Mouse (Mus musculus) heart, adult 2 months (tissue): ENCODE data around the gene Nr6a1. TPM values are rescaled to one million over a fixed set of nuclear protein-coding genes. Genes with fewer than 3 reads are reported as not detected.

Experiments
- DNase-seq, 2 experiments: peaks; one replicate each; pipeline ENCODE4 v3.0.0; 2021
- H3K27ac ChIP-seq: fragments of 200-600 bp; 2 replicates; pipeline ENCODE4 v1.8.1; 2022
- H3K27me3 ChIP-seq: fragments of 200-500 bp; 2 replicates; pipeline ENCODE4 v1.6.1; 2012; ENCODE audit warnings: mild to moderate bottlenecking, low read length, inconsistent platforms, mixed read lengths; ENCODE audit not compliant: control insufficient read depth, insufficient read depth
- H3K36me3 ChIP-seq: fragments of 200-500 bp; 2 replicates; pipeline ENCODE4 v1.6.1; 2012; ENCODE audit warnings: low read length, inconsistent platforms; ENCODE audit not compliant: control insufficient read depth, insufficient read depth
- H3K4me1 ChIP-seq: fragments of 200-500 bp; 2 replicates; pipeline ENCODE4 v1.6.1; 2011; ENCODE audit warnings: low read length; ENCODE audit not compliant: control insufficient read depth, insufficient read depth
- H3K4me3 ChIP-seq: fragments of 200-600 bp; 2 replicates; pipeline ENCODE4 v1.8.1; 2022
- H3K79me2 ChIP-seq: fragments of 200-500 bp; replicated peaks from 2 replicates; pipeline ENCODE4 v1.6.1; 2012; ENCODE audit warnings: mild to moderate bottlenecking, inconsistent platforms, low read length, moderate library complexity, mixed read lengths; ENCODE audit not compliant: control insufficient read depth, insufficient read depth
- H3K9ac ChIP-seq: fragments of 200-500 bp; 2 replicates; pipeline ENCODE4 v1.6.1; 2012; ENCODE audit warnings: low read depth, mild to moderate bottlenecking, control low read depth, inconsistent platforms, low read length, mixed read lengths
- CTCF ChIP-seq: fragments of 200-600 bp; IDR thresholded peaks from 2 replicates; pipeline ENCODE4 v1.8.1; 2022; ENCODE audit warnings: antibody characterized with exemption, mild to moderate bottlenecking, moderate library complexity
- EP300 ChIP-seq: fragments of 200-500 bp; IDR thresholded peaks from 2 replicates; pipeline ENCODE4 v1.6.1; 2011; ENCODE audit warnings: low read depth, low read length, control low read depth; ENCODE audit not compliant: insufficient read depth
- POLR2A ChIP-seq: fragments of 200-500 bp; IDR thresholded peaks from 2 replicates; pipeline ENCODE4 v1.6.1; 2011; ENCODE audit warnings: mild to moderate bottlenecking, low read depth, low read length, control low read depth; ENCODE audit not compliant: insufficient read depth
- WGBS: fragments of 180-500 bp; shearing (Covaris S2); methylation state at CpG from one replicate; pipeline ENCODE4 v1.1.7; 2018; 5-methylcytosine and 5-hydroxymethylcytosine counted together
- intact Hi-C: fragments of 180-260 bp; cut with DNase I; formaldehyde crosslinking; loops from one replicate; pipeline ENCODE4 v1.15.1; 2025
- long read RNA-seq: library from polyadenylated mRNA; stranded (forward); transcript quantifications from one replicate; pipeline ENCODE4 v2.0.0, GENCODE M21; 2021
- polyA plus RNA-seq: library from polyadenylated mRNA; depleted of rRNA; stranded (reverse); fragments of >200 nt; gene quantifications from 2 replicates; pipeline ENCODE4 v1.2.3, GENCODE M21; 2012; rRNA removed
- total RNA-seq, 2 experiments: library from RNA; stranded (reverse); gene quantifications; 2 replicates each; pipeline ENCODE4 v1.2.3; 2021

The Nr6a1 gene
- total RNA-seq (1 to 10 TPM; 1.2 to 1.4 TPM), polyA plus RNA-seq (1.3 and 2.0 TPM in 2 replicates)
- long read RNA-seq, partial matches to known transcripts: 0 of 2 reads
- long read RNA-seq, other reads (novel, unspliced or antisense): 2 of 2 reads

DNA sequence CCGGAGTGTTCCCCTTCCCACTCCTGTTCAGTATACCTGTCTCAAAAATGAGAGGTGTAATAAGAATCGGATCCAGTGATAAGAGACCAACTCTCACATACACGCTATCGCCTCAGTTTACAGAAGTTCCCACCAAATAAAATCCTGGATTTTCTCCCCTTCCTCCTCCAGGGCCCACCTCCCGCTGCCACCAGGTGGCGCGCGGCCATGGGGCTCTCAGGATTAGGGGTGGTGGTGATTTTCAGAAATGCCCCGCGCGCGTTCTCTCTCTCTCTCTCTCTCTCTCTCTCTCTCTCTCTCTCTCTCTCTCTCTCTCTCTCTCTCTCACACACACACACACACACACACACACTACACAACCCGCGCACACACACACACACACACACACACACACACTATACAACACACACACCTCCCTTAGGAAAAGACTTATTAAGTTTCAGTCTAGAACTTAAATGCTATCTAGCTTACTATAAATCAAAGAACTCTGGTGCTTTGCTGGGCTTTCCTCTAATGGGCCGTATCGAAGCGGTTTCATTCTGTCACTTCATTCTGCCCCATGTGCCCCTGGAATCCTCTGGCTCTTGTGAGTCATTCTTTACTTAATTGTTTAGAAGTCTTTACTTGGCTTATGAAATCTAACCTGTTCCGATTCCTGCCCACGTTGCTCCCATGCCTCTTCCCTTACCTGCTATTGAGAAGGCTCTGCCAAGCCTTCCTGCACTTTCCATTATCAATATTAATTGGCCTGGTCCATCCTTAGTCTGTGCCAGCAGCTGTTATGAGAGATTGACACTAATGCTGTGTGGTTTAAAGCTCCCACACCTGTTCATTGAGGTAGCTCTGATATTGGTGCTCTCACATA, at the start of gene Nr6a1:
TSS of gene Nr6a1 (minus strand) at position 574 of the 865 bp plus-strand sequence.
- WGBS: 9% methylated on average over 19 of the region's 19 CpGs
- Histone ChIP-seq H3K4me3 (peak within 1 kb of the TSS; percentile 80), H3K36me3 (no peaks in the 10 kb centered on the region), H3K27me3 (no peaks in the 10 kb centered on the region), H3K79me2 (no peaks in the 10 kb centered on the region), H3K4me1 (no peaks in the 10 kb centered on the region), H3K9ac (peak within 1 kb of the TSS; percentile 11; the same call in 1 of the 2 replicates), H3K27ac (peak within 1 kb of the TSS; percentile 82)
- DNase-seq: peak; percentile 72 to 80
- intact Hi-C loops: loop anchor here (1.0 to 2.0 kb wide), 2 partner anchors 71 to 139 kb away; no protein-coding TSS in a partner anchor
- peak; percentile 78 for TF ChIP-seq CTCF
- no peak for TF ChIP-seq EP300

DNA sequence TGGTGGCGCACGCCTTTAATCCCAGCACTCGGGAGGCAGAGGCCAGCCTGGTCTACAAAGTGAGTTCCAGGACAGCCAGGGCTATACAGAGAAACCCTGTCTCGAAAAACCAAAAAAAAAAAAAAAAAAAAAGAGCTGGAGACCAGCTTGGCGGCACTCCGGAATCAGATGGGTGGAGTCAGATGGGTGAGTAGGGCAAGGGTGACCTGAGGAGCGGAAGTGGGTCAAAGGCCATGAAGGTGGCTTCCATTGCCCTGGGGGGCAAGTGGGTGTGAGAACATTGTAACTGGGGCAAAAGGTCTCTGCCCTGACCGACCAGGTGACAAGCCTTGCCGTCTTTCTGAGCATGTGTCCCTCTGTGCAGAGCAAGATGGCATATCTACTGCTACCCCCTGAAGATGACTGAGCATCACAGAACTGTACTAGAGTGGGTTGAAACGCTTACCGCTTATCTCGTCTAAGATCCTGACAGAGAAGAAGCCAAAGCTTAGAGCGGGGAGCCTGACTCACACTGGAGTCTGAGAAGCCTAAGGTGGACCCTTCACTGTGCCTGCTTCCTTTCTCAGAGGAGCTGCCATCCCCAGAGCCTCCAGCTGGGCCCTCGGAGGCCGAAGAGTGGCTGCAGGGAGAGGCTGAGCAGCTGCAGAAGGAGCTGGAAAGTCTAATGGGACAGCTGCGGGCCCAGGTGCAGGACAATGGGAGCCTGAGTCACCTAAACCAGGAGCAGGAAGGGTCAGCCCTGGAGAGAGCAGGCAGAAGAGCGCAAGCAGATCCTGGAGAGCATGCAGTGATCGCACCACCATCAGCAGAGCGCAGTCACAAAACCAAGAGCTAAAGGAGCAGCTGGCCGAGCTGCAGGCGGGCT, 48.7 kb upstream of the Nr6a1 start:
- DNase-seq: no peak
- Histone ChIP-seq H3K27me3 (no peaks in the 10 kb centered on the region; the same call in 1 of the 2 replicates), H3K36me3 (no peaks in the 10 kb centered on the region), H3K4me3 (no peak overlapping the region), H3K9ac (no peak overlapping the region), H3K79me2 (no peaks in the 10 kb centered on the region), H3K4me1 (no peaks in the 10 kb centered on the region), H3K27ac (no peak overlapping the region)
- 82% methylated on average over 21 of the region's 21 CpGs for WGBS
- TF ChIP-seq POLR2A: no peak
- TF ChIP-seq CTCF: no peak
- TF ChIP-seq EP300: no peak
- intact Hi-C loops: no loop called here

GRCm38 (mm10) chr2:38975181-38975580, 47.7 kb upstream of the Nr6a1 start:
- WGBS: 84% methylated on average over 3 of the region's 3 CpGs
- Histone ChIP-seq H3K79me2 (no peaks in the 10 kb centered on the region), H3K27ac (no peak overlapping the region), H3K27me3 (no peaks in the 10 kb centered on the region; the same call in 1 of the 2 replicates), H3K4me3 (no peak overlapping the region), H3K36me3 (no peaks in the 10 kb centered on the region), H3K4me1 (no peaks in the 10 kb centered on the region), H3K9ac (no peak overlapping the region)
- intact Hi-C loops: no loop called here
- no peak for TF ChIP-seq CTCF
- no peak for TF ChIP-seq EP300
- DNase-seq: no peak

DNA sequence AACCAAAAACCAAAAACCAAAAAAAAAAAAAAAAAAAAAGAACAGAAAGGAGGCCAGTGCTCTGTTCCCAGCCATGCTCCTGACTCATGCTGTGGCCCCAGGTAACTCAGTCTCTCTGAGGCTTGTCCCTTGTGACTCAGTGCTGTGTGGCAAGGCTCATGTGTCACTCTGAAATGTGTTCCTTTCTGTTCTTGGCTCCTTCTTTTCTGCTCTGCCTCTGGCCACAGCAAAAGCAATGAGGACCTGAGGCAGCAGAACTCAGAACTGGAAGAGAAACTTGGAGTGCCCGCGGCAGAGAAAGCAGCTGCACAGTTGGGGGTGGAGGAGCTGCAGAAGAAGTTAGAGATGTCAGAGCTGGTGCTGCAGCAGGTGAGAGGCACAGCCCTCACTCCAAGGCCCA, 46.7 kb upstream of the Nr6a1 start:
- no peaks in the 10 kb centered on the region; the same call in 1 of the 2 replicates for H3K27me3 ChIP-seq
- no peaks in the 10 kb centered on the region for H3K79me2 ChIP-seq
- 50% methylated on average over 2 of the region's 2 CpGs for WGBS
- H3K9ac ChIP-seq: no peak overlapping the region
- H3K27ac ChIP-seq: no peak overlapping the region
- no peaks in the 10 kb centered on the region for H3K4me1 ChIP-seq
- H3K4me3 ChIP-seq: no peak overlapping the region
- TF ChIP-seq CTCF (no peak), EP300 (no peak), POLR2A (no peak)
- intact Hi-C loops: no loop called here
- no peak for DNase-seq
- no peaks in the 10 kb centered on the region for H3K36me3 ChIP-seq

GRCm38 (mm10) chr2:38973701-38974100, 46.2 kb upstream of the Nr6a1 start:
- TF ChIP-seq POLR2A (no peak), EP300 (no peak), CTCF (no peak)
- Histone ChIP-seq H3K27ac (no peak overlapping the region), H3K36me3 (no peaks in the 10 kb centered on the region), H3K9ac (no peak overlapping the region), H3K4me1 (no peaks in the 10 kb centered on the region), H3K27me3 (no peaks in the 10 kb centered on the region; the same call in 1 of the 2 replicates), H3K4me3 (no peak overlapping the region), H3K79me2 (no peaks in the 10 kb centered on the region)
- no peak for DNase-seq
- WGBS: 53% methylated on average over 7 of the region's 7 CpGs
- intact Hi-C loops: no loop called here
